Mouse (Mus musculus) thymus, adult 18-20 months (tissue): Measurements from ENCODE around the gene Apc2.

Experiments used
- DNase-seq, 2 experiments: peaks; one replicate each; pipeline ENCODE4 v3.0.0; 2022; ENCODE audit warnings: mixed read lengths in 2 of 2

Gene Apc2

DNA sequence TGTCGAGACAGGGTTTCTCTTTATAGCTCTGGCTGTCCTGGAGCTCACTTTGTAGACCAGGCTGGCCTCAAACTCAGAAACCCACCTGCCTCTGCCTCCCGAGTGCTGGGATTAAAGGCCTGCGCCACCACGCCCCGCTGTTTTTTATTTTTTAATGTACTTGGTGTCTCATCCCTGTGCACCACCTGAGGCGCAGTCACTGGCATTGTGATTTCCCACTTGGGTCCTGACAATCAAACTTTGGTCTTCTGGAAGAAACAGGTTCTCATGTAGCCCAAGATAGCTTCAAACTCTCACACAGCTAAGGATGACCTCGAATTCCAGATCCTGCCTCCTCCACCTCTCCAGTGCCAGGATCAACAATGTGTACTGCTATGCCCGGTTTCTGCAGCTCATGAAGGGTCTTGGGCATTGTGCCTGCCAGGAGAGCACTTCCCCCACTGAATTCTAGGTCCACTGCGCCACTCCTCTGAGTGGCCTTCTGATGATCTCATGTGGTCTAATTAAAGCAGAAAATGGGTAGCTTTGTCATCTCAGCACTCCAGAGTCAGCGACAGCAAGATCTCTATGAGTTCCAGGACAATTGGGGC is 32.9 kb upstream of the Apc2 start:
- no peak for DNase-seq

DNA sequence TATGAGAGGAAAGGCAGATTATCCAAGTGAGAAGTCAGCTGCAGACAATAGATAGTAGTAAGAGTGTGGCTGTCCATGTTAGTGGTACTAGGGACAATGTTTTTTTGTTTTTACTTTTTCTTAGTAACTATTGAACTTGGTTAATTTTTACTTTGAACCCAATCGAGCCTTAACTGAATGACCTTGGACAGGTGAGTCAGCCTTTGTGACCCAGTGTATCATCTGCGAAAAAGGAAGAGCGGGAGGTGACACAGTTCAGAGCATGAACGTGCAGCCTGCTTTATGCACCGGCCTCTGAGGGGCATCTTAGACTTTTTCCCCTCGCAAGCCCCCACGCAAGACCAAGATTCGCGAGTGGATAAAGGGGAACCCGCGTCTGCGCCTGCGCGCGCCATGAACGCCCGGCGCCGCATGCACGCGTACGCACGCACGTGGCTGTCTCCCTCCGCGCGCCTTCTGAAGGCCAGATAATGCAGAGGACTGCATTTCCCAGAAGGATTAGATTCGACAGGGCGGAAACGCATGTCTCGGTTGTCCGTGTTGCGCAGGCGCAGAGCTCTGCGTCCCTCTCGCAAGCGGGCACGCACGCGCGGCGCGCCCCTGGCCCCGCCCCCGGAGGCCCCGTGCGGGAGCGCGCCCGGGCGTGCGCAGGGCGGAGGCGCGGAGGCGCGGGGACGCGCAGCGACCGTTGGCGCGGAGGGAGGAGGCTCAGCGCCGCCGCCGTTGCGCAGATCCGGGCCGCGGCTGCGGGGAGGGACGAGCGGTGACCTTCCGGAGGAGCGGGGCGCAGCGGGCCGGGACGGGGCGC is 31.2 kb upstream of the Apc2 start:
- DNase-seq: peak; percentile 98 to 99

DNA sequence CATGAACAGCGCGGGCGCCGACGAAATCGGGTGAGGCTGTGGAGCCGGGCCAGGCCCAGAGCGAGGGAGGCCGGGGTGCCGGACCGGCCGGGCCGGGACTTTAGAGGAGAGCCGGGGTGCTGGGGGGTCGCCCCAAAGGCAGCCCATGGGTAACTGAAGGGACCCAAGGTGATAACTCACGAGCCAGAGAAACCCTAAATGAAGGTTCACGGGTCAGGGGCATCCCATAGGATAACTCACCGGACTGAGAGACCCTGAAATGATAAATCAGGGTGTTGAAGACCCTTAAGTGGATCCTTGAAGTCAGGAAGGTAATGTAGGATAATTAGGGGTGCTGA is 30.7 kb upstream of the Apc2 start:
- DNase-seq: no peak

DNA sequence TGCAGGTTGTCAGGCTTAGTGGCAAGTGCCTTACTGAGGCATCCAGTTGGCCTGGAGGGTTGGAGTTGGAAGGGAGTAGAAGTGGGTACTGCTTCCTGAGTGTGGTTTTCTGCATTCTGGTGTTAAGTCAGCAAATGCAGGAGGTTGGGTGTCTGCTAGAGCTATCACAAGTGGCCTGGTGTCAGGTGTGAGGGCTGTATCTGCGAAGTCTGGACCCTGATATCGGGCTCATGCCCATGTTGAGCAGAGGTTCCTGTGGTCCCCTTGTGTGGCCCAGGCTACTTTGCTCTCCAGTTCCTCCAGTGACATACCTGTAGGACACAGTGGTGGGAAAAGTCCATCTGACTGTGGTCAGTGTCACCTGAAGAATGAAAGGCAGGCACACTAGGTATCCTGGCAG is 25.7 kb upstream of the Apc2 start:
- no peak for DNase-seq

DNA sequence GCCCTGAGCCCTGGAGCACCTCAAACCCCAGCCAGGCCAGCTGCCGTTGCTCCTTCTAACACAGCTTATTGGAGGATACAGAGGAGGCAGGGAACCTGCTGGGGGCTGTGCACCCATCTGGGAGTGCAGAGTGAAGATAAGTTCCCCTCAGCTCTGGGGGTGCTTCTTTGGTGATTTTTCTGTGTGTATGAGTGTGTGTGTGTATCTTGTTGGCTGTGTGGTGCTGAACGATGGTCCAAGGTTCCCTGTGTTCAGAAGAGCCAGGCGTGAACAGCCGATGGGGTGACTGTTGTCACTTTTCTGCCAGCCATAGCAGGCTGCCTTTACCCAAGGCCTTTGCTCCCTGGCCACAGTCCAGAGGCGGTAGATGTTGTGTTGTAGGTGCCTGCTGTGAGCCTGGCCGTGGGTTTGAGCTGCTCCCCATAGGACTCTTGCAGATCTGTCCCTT is 25.0 kb upstream of the Apc2 start:
- no peak for DNase-seq

DNA sequence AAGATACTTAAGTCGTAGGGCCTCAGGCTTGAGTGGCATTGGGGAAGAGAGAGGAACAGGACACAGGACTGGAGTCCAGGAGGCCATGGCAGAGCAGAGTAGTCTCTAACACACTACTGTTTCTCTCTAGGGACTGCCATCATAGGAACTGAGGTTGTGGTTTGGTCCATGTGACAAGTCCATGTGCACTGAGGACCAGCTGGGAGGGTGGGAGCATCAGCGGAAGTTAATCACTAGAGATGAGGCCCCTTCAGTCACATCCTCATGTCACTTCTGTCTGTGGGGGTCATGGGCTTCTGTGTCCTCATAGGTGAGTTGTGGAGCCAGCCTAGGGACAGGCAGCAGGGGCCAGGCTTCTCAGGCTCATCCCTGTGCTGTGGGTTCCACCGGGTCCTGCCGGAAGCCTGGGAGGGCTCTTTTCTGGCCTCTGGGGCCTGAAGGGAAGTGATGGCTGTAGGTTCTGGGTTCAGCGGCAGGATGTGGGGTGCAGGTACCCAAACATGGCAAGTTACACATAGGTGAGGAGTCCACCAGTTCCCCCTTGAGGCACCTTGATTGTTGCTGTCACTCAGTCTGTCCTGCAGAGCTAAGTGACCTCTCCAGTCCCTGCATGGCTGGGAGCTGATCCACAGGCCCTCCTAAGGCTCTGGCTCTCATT is 24.5 kb upstream of the Apc2 start:
- DNase-seq: no peak

DNA sequence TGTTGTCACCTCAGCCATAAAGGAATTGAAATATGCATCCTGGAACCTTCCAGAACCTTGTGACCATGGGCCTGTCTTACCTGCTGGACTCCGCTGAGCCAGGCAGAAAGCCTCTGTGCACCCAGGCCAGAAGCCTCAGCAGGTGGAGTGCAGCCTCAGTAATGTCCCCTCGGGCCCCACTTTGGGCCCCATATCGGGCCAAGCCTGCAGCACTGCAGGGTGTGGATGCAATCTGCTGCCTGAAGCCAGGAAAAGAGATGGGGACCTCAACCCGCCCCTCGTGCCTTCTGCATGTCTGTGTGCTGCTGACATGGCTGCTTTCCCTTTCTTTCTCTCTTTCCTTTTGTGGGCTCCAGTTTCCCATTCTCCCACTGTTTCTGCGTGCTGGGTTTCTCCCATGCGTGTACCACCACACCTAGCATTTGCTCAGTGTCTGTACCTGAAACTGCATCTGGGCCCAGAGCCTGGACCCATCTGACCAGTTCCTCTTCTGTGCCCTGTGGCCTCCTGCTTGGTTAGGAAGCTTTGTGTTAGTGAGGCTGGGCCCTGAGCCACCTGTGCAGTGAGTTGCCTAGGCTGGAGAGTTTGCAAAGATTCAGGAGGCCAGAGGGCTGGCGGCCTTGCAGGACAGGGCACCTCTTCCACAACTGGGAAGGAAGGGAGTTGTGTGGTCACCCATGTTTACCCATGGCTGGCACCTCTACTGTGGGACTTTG is 23.7 kb upstream of the Apc2 start:
- DNase-seq: no peak

DNA sequence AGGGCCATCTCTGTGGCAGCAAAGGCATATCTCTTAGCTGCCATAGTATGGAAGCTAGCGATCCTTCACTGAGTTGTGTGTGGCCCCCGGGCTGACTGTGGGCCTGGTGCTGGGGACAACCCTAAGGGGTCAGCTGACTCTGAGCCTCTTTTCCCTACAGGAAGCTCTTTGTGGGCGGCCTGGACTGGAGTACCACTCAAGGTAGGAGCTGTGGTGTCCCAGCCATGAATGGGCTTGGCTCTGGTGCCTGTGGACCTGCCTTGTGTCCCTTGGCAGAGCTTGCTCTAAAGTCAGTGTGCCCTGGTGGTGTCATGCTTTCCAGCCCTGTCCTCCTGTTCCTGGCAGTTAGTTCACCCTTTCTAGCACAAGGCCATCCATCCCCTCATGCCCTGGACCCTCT is 21.9 kb upstream of the Apc2 start:
- no peak for DNase-seq

DNA sequence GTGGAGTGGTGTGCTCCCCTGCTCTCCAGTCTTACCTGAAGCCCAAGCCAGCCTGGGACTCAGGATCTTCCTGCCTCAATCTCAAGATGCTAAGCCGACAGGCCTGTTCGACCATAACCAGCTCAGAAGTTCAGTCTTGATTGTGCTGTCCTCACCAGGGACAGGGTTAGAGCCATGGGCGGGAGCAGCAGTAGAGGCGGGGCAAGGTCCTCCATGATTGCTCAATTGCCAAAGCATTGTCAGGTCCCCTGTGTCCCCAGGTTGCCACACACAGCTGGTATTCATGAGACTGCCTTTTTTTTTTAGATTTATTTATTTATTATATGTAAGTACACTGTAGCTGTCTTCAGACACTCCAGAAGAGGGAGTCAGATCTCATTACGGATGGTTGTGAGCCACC is 19.5 kb upstream of the Apc2 start:
- no peak for DNase-seq

DNA sequence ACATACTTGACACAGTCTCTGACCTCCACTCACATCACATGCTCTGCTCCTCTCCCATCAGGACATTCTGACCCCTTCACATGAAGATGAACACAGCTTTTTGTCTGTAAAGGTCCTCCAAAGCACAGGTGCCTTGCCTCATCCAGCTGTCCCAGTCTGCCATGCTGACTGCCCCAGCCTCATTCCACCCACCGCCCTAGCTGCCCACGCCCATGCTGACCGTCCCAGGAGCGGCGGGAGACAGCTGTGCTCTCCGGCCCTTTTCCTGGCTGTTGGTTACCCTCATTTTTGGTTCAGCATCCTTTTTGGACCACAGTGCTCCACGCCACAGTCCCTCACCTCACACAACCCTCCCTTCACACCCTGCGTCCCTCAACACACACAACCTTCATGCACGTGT is 17.4 kb upstream of the Apc2 start:
- no peak for DNase-seq

DNA sequence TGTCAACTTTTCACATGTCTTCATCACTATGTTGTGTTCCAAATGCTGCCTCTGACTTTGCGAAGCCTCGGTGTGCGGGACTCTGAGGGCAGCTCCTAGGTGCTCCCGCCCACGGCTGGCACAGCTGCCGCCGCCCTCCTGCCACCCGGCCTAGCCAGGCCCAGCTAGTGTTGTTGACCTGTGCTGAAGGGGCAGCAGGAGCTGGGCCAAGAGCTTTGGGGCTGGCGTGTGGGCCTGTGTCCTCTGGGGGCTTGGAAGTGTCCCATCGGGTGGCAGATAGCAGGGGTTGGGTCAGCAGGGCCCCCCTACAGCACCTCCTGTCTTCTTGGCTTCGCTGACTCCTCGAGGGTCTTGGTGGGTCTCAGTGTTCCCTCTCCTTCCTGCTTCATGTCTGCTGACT is 16.5 kb upstream of the Apc2 start:
- no peak for DNase-seq

DNA sequence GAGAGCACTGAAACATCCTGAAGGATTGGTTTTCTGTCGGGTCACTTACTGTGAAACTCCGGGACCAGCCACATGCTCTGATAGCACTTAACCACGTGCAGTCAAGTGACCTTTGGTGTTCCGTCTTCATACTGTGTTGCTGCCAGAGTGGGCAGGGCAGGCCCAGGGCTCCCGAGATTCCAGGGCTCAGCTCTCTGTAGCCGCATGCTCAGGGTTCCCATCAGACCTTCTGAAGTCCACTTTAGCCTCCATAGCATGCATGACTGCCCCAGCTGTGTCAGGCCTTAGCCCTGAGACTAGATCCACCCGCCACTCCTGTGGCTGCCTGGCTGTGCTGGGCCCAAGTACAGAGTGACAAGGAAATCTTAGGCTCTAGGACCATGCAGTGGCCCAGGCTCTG is 14.5 kb upstream of the Apc2 start:
- no peak for DNase-seq

DNA sequence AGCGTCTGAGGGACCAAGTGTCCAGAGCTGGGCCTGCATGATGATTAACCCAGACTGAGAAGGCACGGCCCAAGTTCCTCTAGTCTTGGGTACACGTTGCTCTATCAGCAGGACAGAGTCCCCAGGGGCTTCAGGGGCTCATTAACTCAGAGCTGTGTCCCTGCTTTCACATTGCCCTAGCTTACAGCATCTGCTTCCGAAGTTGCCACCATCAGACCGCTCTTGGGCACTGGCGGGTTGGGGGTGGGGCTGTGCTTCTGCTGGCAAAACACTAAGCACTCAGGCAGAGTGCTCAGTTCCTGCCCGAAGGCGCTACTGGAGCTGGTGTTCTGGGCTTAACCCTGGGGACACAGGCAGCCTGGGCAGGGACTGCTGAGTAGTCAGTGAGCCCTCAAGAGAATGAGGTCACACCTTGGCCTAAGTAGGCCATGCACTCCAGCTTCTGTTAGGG is 13.8 kb upstream of the Apc2 start:
- DNase-seq: no peak

DNA sequence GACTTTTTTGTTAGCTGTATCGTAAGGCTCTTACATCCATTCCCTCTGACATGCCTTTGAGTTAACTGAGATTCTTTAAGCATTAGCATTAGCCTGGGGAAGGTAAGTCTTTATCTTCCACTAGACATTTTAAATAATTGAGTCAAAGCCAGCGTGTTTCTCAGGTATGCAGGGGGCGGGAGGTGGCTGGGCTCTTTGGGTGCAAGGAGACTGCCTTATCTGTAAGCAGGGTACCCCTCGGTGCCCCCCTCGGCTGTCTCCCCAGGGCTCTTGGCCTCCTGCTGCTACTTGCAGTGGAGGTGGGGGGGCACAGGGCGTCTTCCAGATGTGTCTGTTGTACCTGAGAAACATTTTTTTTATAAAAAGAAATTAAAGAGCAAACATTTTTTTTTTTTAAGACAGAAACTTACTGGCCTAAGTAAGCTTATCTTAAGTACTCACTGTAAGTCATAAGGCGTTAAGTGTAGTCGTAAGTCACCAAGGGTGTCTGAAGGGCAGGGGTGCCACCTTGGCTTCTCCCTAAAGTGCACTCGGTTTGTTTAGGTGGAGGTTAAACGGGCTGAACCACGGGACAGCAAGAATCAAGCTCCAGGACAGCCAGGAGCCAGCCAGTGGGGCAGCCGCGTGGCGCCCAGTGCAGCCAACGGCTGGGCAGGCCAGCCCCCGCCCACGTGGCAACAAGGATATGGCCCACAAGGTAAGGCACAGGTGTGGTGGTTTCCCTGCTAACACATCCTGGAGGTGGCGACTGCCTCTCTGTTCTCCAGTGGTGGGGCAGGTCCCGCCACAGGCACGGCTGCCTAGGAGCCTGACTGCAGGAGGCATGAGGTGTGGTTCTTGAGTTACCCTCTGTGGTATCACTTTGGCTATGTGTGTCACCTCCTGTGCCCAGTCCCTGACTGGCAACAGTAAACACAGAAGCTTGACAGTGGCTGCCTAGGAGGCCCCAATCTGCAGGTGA is 13.0 kb upstream of the Apc2 start:
- DNase-seq: no peak

DNA sequence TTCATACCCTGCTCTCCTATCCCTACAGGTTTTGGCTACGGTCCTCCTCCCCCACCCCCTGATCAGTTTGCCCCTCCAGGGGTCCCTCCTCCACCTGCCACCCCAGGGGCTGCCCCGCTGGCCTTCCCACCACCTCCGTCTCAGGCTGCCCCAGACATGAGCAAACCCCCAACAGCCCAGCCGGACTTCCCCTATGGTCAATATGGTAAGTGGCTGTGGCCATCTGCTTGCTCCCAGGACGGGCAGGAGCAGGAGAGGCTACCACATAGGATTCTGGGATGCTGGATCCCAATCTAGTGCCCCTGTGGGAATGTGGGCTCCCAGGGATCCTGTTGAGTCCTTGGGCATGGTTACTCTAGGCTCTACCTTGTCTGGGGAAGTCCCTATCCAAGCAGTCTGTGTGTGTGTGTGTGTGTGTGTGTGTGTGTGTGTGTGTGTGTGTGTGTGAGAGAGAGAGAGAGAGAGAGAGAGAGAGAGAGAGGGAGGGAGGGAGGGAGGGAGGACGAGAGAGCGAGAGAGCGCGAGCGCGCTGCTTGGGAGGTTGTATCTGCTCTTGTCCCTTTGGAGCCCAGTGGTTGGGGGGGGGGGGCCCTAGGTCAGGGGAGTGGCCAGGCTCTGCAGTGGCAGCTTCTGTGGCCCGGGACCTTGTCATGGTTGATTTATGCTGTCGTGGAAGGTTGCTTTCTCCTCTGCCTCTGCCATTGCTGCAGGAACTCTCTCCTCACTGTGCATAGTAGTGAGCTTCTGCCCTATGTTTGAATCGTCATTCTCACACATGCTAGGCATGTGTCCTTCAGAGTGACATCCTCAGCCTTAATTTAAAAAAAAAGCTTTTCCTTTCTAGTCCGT is 10.3 kb upstream of the Apc2 start:
- DNase-seq: no peak

DNA sequence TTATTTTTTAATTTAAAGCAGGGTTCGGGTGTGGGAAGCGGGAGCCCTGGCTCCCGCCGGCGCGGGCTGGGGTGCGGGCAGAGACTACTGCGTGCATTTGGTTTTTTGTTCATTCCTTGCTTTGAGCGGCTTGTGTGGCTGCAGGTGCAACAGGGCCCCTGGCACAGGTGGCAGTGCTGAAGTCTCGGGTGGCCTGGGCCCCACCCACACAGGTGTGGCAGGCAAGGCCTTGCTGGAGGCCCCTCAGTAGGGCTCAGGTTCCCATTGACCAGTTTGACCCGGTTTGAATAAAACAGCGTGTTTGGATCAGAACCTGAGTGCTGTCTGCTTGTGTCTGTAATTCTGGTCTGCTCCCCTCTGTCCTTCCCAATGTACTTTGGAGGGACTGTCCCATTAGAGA is 7.7 kb upstream of the Apc2 start:
- no peak for DNase-seq

DNA sequence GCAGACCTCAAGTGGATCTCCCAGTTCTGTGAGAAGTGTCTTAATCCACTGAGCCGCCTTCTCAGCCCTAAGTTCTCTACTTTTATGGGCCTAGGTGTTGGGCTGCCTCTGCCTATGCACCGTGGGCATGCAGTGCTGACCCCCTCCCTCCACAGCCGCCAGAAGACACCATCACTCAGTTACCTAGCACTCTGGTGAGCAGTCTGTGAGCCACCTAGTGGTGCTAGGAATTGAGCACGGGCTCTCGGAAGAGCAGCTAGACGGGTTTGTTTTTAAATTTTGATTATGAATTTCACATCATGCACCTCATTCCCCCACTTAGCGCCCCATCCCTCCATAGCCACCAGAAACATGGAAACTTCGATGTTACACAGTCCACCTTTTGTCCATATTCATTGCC is 7.1 kb upstream of the Apc2 start:
- no peak for DNase-seq

DNA sequence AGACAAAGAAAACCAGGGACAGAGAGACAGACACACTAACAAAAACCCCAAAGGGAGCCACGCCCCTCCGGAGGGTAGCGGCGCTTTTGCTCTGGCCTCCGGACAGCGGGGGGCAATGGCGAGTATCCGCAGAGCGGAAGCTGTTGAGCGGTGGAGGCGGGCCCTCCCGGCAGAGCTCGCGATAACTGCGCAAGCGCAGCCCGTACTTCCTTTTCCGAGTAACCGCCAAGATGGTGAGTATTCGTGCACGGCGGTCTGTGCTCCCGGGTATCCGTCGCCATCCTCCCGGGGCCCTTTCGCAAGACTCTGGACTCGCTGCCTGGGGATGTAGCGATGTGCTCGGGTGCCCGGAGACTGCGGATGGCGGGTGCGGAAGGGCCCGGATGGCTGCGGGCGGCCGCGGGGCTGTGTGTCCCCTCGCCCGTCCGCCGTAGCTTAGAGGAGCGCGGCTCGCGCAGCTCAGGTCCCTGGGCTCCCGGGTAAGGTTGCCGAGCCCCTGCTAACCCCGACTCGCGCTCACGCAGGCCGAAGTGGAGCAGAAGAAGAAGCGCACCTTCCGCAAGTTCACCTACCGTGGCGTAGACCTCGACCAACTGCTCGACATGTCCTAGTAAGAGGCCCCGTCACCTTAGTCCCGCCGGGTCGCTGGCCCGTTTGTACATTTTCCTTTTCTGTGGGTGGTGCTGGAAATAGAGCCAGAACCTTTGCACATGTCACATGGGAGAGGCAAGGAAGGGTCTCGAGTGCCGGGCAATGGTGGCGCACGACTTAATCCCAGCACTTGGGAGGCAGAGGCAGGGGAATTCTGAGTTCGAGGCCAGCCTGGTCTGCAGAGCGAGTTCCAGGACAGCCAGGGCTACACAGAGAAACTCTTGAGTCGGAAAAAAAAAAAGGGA is 3.3 kb upstream of the Apc2 start, which contains the start of gene Rps15:
Gene Rps15, plus strand, starts transcription at position 203 of the 896 bp plus-strand sequence.
- peak; percentile 88 to 89 for DNase-seq

DNA sequence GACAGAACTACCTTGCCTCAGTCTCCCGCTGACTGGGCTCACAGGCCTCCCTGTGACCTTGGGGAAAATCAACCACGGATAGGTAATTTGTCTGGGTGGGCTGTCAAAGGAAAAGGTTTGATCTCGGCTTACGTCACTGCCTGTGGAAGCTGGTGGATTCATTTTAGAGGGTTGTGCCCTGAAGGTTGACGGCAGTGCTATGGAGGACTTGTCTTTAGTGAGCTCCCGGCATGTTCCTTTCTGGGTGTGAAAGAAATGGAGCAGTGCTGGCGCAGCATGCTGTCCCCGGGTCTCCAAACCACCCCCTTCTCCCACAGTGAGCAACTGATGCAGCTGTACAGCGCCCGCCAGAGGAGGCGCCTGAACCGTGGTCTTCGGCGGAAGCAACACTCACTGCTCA is 2.5 kb upstream of the Apc2 start:
- no peak for DNase-seq

DNA sequence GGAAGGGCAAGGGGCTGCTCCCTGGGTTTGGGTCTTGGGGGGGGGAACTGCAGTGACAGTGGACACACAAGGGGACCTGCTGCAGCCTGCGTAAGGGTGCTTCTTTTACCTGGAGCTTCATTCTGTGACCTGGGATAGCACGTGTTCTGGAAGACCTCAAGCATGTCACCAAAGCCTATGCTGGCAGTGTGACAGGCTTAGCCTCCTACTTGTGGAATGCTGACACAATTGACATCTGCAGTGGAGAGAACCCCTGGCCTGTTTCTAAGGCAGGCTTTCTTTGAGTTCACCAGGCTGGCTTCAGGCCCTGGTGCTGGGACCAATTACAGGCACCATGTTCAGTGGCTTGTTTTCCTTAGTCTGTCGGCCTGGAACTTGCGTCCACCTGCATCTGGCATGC is 1.5 kb upstream of the Apc2 start:
- no peak for DNase-seq
